Mouse (Mus musculus): ENCODE data around the gene Ppid.
A peak's percentile ranks its signal among the peaks of the same experiment; 100 is the strongest.

Ppid gene

GRCm38 (mm10) chr3:79590863-79591792 lies at the start of gene Ppid:
Ppid (plus strand) TSS chr3:79591342.
- peak; percentile 82 for DNase-seq (ENCODE audit: extremely low read depth, insufficient read length, low spot score)

DNA sequence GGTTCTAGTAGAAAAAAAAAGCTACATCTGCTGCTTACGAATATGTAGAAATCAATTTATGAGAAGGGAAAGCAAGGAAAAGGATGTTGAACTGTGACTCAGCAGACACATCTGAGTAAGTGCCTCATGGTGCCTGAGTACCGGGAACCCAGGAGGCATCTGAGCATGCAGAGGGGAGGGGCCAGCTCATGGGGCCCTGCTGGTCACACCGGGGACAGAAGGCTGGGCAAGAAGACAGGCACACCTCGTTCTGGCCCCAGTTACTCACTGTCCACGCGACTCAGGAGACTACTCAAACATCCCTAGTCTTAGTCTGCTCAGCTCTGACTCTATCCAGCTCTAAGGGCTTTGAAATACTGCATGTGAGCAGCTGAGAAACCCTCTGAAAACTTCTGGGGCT lies 48.6 kb upstream of the Ppid start:
- DNase-seq (ENCODE audit: extremely low read depth, insufficient read length, low spot score), result peak; percentile 84

GRCm38 (mm10) chr3:79548681-79549437 lies 42.3 kb upstream of the Ppid start:
- DNase-seq (ENCODE audit: extremely low read depth, insufficient read length, low spot score), result no peak

DNA sequence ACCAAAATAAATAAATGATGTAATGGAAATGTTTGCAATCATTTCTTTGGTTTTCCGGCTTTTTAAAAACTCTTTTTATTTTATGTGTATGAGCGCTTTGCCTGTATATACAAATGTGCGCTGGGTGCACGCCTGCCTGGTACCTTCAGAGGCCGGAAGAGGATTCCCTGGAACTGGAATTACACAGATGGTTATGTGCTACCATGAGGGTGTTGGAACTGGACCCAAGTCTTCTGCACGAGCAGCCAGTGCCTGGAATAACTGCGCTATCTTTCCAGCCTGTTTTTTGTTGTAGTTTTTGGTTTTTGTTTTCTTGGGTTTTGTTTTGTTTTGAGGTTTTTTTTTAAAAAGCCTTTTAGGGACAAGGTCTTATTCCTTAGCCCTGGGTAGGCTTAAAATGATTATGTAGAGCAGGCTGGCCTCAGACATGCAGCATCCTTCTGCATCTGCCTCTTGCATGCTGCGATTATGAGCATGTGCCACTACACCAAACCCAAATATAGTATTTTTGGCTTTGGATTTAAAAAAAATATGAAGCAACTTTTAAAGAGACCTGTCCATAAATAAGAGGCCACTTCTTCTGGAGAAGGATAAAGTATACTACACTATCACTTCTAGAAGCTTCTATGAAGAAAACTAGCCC lies 41.3 kb upstream of the Ppid start:
- no peak for DNase-seq (ENCODE audit: extremely low read depth, insufficient read length, low spot score)

GRCm38 (mm10) chr3:79551826-79552552 lies 39.2 kb upstream of the Ppid start:
- DNase-seq (ENCODE audit: extremely low read depth, insufficient read length, low spot score), result peak; percentile 49

- no peak for DNase-seq (ENCODE audit: extremely low read depth, insufficient read length, low spot score)
Measured at GRCm38 (mm10) chr3:79553779-79554178, 37.4 kb upstream of the Ppid start.

DNA sequence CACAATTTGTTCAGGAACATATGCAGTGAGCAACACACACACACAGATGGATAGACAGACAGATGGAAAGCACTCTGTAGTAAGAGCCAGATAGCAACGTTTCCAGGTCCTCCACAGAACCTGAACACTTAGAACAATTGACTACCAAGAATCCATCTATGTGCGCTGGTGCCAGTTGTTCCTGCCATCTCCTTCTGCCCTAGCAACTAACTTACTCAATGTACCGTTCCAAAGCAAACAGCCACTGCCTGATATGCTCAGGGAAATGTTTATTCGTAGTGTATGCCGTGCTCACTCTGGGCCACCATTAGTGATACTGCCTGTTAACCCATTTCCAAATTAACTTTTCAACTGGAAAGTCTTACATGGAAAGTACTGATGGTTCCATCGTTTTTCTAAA lies 36.1 kb upstream of the Ppid start:
- no peak for DNase-seq (ENCODE audit: extremely low read depth, insufficient read length, low spot score)

GRCm38 (mm10) chr3:79559021-79559772 lies 31.9 kb upstream of the Ppid start:
- DNase-seq (ENCODE audit: extremely low read depth, insufficient read length, low spot score), result peak; percentile 70

GRCm38 (mm10) chr3:79559773-79560045 lies 31.4 kb upstream of the Ppid start:
- DNase-seq (ENCODE audit: extremely low read depth, insufficient read length, low spot score), result no peak

DNA sequence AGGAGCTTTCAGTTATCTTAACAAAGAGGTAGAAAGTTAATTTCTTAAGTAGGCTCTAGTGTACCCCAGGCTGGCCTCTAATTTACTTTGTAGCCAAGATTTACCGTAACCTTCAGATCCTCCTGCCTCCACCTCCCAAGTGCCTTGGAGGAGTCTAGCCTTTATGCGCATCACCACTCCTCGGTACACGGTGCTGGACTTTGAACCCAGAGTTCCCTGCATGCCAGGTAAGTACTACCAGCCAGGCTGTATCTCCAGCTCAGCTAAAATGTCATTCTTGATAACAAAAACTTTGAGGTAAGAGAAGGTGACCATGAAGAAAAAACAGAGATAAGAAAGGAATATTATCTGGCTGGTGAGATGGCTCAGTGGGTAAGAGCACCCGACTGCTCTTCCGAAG lies 30.6 kb upstream of the Ppid start:
- DNase-seq (ENCODE audit: extremely low read depth, insufficient read length, low spot score), result no peak

- no peak for DNase-seq (ENCODE audit: extremely low read depth, insufficient read length, low spot score)
Measured at GRCm38 (mm10) chr3:79561784-79562715, 29.1 kb upstream of the Ppid start.

GRCm38 (mm10) chr3:79563511-79563910 lies 27.6 kb upstream of the Ppid start:
- no peak for DNase-seq (ENCODE audit: extremely low read depth, insufficient read length, low spot score)

DNA sequence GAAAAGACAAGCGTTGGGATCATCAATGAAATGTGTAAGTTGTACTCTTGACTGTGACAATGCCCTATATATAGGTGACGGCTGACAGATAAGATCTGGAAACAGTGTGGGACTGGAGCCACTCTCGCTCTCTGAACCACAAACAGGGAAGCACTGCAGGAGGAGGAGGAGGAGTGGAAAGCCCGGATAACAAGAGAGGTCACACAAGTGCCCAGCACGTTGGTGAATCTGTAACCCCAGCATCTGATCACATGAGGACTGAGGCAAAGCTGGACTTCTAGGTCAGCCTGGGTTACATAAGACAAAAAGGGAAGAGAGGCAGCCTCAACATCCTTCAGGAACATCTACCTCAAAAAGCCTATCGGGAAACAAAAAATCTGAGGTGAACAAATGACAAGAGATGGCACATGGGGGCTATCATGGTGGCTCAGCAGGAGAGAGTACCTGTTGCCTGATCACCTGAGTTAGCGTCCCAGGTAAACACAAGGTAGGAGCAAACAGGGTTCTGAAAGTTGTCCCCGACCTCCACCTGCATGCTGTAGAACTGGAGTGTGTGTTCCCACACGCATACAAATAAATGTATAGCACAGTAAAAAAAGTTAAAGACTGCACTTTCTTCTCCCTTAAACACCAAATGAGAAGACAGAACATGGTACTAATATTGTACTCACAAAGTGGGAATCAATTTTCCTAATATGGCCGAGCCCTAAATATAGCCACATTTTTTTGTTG lies 26.1 kb upstream of the Ppid start:
- no peak for DNase-seq (ENCODE audit: extremely low read depth, insufficient read length, low spot score)

DNA sequence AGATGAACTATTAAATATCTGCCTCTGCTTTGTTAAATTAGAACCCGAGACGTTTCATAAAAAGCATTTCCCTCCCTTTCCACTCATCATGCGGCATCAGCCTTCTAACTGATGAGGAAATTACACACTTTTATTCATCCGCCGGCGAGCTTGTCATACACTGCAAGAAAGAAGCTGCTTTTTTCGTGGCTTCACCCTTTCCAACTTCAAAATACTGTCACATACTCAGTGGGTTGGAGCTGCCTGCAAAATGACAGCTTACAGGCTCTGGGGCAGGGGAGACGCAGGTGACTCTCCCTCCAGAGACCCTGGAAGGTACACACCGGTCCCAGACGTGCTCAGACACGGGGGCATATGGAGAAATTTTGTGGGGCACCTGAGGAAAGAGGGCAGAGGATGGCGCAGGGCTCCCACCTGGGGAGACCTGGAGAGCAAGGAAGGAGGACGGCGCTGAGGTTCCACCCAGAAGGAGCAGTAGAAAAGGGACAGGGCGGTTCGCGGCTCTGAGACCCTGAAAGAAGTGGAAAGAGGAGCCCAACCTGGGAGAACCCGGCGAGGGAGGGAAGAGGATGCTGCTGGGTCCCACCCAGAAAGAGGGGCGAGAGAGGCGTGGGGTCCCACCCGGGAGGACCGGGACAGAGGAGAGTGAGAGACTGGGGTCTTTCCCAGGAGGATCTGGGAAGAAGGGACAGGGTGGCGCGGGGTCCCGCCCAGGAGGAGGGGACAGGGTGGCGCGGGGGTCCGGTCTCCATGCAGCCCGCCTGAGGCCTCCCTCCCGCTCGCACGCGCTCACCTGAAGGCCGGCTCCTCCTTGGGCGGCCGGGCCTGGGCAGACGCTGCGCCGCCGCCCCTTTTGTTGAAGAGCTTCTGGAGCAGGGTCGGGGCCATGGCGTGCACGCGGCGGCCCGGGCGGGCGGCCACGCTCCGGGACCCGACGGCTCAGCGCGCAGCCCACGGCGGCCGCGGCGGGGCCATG lies 24.1 kb upstream of the Ppid start:
- peak; percentile 49 for DNase-seq (ENCODE audit: extremely low read depth, insufficient read length, low spot score)

GRCm38 (mm10) chr3:79567703-79568362 lies 23.3 kb upstream of the Ppid start, which contains the start of gene Fnip2:
Fnip2 (minus strand) TSS chr3:79567796.
- peak; percentile 98 for DNase-seq (ENCODE audit: extremely low read depth, insufficient read length, low spot score)

DNA sequence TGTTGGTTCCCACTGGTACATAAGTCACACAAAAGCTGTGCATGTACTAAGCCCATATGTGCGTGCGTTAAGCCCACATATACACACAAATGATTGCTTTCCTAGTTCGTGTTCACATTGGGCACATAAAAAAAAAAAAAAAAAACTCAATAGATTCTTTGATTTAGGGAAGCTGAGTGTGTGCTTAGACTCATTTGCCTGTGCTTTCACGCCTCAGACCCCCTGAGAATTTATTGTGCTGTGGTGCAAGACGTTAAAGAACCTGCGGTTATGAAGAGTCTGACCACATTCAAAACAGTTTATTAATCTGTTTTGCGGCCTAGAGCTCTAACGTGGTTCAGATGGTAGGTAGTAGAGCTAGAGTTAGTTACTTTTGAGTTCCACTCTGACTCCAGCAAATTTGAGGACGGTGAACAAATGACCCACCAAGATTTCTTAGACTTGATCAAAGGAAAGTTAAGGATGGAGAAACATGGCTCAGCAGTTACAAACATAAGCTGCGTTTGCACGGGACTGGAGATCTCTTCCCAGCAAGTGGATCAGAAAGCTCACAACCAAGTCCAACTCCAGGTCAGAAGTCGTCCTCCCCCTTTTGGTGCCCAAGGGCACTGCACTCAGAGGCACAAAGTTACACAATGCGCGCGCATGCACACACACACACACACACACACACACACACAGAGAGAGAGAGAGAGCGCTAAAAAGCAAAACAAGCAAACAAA lies 22.4 kb upstream of the Ppid start:
- no peak for DNase-seq (ENCODE audit: extremely low read depth, insufficient read length, low spot score)
